Mouse (Mus musculus) adrenal gland, adult (tissue): ENCODE results near the gene Usp35.

Source experiments
- DNase-seq, 2 experiments: peaks; one replicate each; pipeline ENCODE4 v3.0.0; 2022 to 2023; ENCODE audit warnings: low spot score in 1 of 2; ENCODE audit not compliant: inconsistent age in 2 of 2

Usp35 gene

GRCm38 (mm10) chr7:97331726-97332666 lies at the start of gene Usp35, which contains the start of gene Kctd21:
Gene Usp35, minus strand, starts transcription at chr7:97332020.
Gene Kctd21, plus strand, starts transcription at chr7:97332327.
- peak; percentile 98 for DNase-seq

GRCm38 (mm10) chr7:97380500-97381123 lies 48.8 kb upstream of the Usp35 start:
- DNase-seq = no peak

- no peak for DNase-seq
Measured at GRCm38 (mm10) chr7:97379304-97379703, 47.5 kb upstream of the Usp35 start.

GRCm38 (mm10) chr7:97375906-97376305 lies 44.1 kb upstream of the Usp35 start:
- no peak for DNase-seq

- DNase-seq = no peak
Measured at GRCm38 (mm10) chr7:97375101-97375500, 43.3 kb upstream of the Usp35 start.

GRCm38 (mm10) chr7:97365887-97366286 lies 34.1 kb upstream of the Usp35 start:
- DNase-seq = no peak

- peak; percentile 16 to 62 for DNase-seq
Measured at GRCm38 (mm10) chr7:97361467-97361866, 29.6 kb upstream of the Usp35 start.

- peak in 1 of 2 experiments; percentile 2 for DNase-seq
Measured at GRCm38 (mm10) chr7:97360955-97361354, 29.1 kb upstream of the Usp35 start.

GRCm38 (mm10) chr7:97360166-97360565 lies 28.3 kb upstream of the Usp35 start:
- no peak for DNase-seq

- DNase-seq = no peak
Measured at GRCm38 (mm10) chr7:97358347-97358746, 26.5 kb upstream of the Usp35 start.

- DNase-seq = peak in 1 of 2 experiments; percentile 2
Measured at GRCm38 (mm10) chr7:97357840-97358239, 26.0 kb upstream of the Usp35 start.

GRCm38 (mm10) chr7:97356875-97357276 lies 25.1 kb upstream of the Usp35 start:
- DNase-seq = peak; percentile 21 to 64

- peak in 1 of 2 experiments; percentile 4 for DNase-seq
Measured at GRCm38 (mm10) chr7:97356253-97356652, 24.4 kb upstream of the Usp35 start.

- peak; percentile 39 to 68 for DNase-seq
Measured at GRCm38 (mm10) chr7:97355068-97355841, 23.4 kb upstream of the Usp35 start.

GRCm38 (mm10) chr7:97353356-97353755 lies 21.5 kb upstream of the Usp35 start:
- DNase-seq = peak in 1 of 2 experiments; percentile 4

GRCm38 (mm10) chr7:97351792-97352513 lies 20.1 kb upstream of the Usp35 start:
- DNase-seq = peak in 1 of 2 experiments; percentile 5

GRCm38 (mm10) chr7:97350891-97351290 lies 19.1 kb upstream of the Usp35 start:
- DNase-seq = peak in 1 of 2 experiments; percentile 2

GRCm38 (mm10) chr7:97349438-97349837 lies 17.6 kb upstream of the Usp35 start:
- no peak for DNase-seq

GRCm38 (mm10) chr7:97348836-97349235 lies 17.0 kb upstream of the Usp35 start:
- peak in 1 of 2 experiments; percentile 2 for DNase-seq

- no peak for DNase-seq
Measured at GRCm38 (mm10) chr7:97348318-97348717, 16.5 kb upstream of the Usp35 start.
